In genomic region chr4:138307025-138307424, GRCm38 (mm10) we compare ENCODE assay signal across 23 mouse cellular contexts. TPM values are rescaled to one million over a fixed set of nuclear protein-coding genes. Genes with fewer than 3 reads are reported as not detected.
"Had no signal": no experiment of that assay in that cellular context is flagged by ENCODE, and none has a peak within 500 bp of the region (broad histone marks: within the 10 kb centered on the region; RNA-seq: fewer than 3 reads in every experiment).

No protein-coding gene starts in this region.

- H3K27me3 ChIP-seq: limb, embryonic 12.5 days; limb, embryonic 15.5 days; neural tube, embryonic 13.5 days; stomach, embryonic 15.5 days had no signal

- H3K9ac ChIP-seq: limb, embryonic 12.5 days; limb, embryonic 15.5 days; liver, embryonic 14.5 days; liver, postnatal 0 days; lung, embryonic 14.5 days; neural tube, embryonic 13.5 days; stomach, embryonic 15.5 days had no signal

- H3K4me2 ChIP-seq: limb, embryonic 12.5 days; limb, embryonic 15.5 days; liver, embryonic 11.5 days; lung, embryonic 14.5 days; midbrain, embryonic 11.5 days; neural tube, embryonic 13.5 days; stomach, embryonic 15.5 days had no signal

- ATAC-seq: intestine, postnatal 0 days; liver, postnatal 0 days; lung, postnatal 0 days had no signal

- H3K9me3 ChIP-seq: limb, embryonic 12.5 days; limb, embryonic 15.5 days; neural tube, embryonic 13.5 days; stomach, embryonic 15.5 days had no signal

- H3K4me3 ChIP-seq: limb, embryonic 12.5 days; limb, embryonic 15.5 days; neural tube, embryonic 13.5 days; stomach, embryonic 15.5 days had no signal

- H3K27ac ChIP-seq: limb, embryonic 12.5 days; limb, embryonic 15.5 days; liver, embryonic 14.5 days; macrophage; neural tube, embryonic 13.5 days; stomach, embryonic 15.5 days had no signal

- DNase-seq: kidney, adult 8-10 months; kidney, postnatal 14 days; kidney, postnatal 4 days; left cerebral cortex, postnatal 4 days; liver, postnatal 0 days; lung, embryonic 14.5 days; midbrain, embryonic 14.5 days; right cerebral cortex, adult 18-20 months; right cerebral cortex, postnatal 25 days; spleen, adult 18-20 months; thymus, adult 2 months; thymus, postnatal 14 days; thymus, postnatal 4 days had no signal

RNA-seq across cellular contexts. Expression of gene Kif17, which starts 56.8 kb away (rescaled TPM):
- polyA plus RNA-seq: macrophage had no signal
